Mouse (Mus musculus) forebrain, embryonic 13.5 days (tissue): ENCODE data around the gene Slc38a9. TPM values are rescaled to one million over a fixed set of nuclear protein-coding genes. Genes with fewer than 3 reads are reported as not detected.
A peak's percentile ranks its signal among the peaks of the same experiment; 100 is the strongest.

Source experiments
- ATAC-seq: fragments of 200-750 bp; cut with Nextera tagmentation; 2 replicates; pipeline ENCODE4 v1.8.0; 2017
- H3K27ac ChIP-seq: fragments of 300-500 bp; sonication (generic); 2 replicates; pipeline ENCODE4 v1.5.1; 2015; ENCODE audit warnings: inconsistent platforms, mild to moderate bottlenecking, moderate library complexity
- H3K27me3 ChIP-seq: fragments of 300-500 bp; sonication (generic); 2 replicates; pipeline ENCODE4 v1.6.1; 2015; ENCODE audit warnings: mild to moderate bottlenecking, inconsistent platforms
- H3K36me3 ChIP-seq: fragments of 300-500 bp; sonication (generic); 2 replicates; pipeline ENCODE4 v1.6.1; 2015; ENCODE audit warnings: mild to moderate bottlenecking, inconsistent platforms; ENCODE audit not compliant: poor library complexity, severe bottlenecking
- H3K4me1 ChIP-seq: fragments of 300-500 bp; sonication (generic); 2 replicates; pipeline ENCODE4 v1.6.1; 2015; ENCODE audit warnings: inconsistent platforms
- H3K4me2 ChIP-seq: fragments of 300-500 bp; sonication (generic); 2 replicates; pipeline ENCODE4 v1.6.1; 2015; ENCODE audit warnings: inconsistent platforms, mild to moderate bottlenecking, moderate library complexity
- H3K4me3 ChIP-seq: fragments of 300-500 bp; sonication (generic); 2 replicates; pipeline ENCODE4 v1.5.1; 2015; ENCODE audit warnings: mild to moderate bottlenecking, inconsistent platforms
- H3K9ac ChIP-seq: fragments of 300-500 bp; sonication (generic); 2 replicates; pipeline ENCODE4 v1.6.1; 2015; ENCODE audit warnings: mild to moderate bottlenecking, inconsistent platforms
- H3K9me3 ChIP-seq: fragments of 300-500 bp; sonication (generic); replicated peaks from 2 replicates; pipeline ENCODE4 v1.6.1; 2016; ENCODE audit warnings: inconsistent platforms
- WGBS: fragments of 180-500 bp; shearing (Covaris S2); methylation state at CpG from one replicate; pipeline ENCODE4 v1.1.7; 2015; 5-methylcytosine and 5-hydroxymethylcytosine counted together
- polyA plus RNA-seq: library from polyadenylated mRNA; unstranded; fragments of >200 nt; fragmentation: Nextera tagmentation; extraction: Ambion mirVana; gene quantifications from 2 replicates; pipeline ENCODE4 v1.2.1, GENCODE M21; 2015

The Slc38a9 gene
- polyA plus RNA-seq, 1 experiment from 2014 or later, result 26.6 TPM

DNA sequence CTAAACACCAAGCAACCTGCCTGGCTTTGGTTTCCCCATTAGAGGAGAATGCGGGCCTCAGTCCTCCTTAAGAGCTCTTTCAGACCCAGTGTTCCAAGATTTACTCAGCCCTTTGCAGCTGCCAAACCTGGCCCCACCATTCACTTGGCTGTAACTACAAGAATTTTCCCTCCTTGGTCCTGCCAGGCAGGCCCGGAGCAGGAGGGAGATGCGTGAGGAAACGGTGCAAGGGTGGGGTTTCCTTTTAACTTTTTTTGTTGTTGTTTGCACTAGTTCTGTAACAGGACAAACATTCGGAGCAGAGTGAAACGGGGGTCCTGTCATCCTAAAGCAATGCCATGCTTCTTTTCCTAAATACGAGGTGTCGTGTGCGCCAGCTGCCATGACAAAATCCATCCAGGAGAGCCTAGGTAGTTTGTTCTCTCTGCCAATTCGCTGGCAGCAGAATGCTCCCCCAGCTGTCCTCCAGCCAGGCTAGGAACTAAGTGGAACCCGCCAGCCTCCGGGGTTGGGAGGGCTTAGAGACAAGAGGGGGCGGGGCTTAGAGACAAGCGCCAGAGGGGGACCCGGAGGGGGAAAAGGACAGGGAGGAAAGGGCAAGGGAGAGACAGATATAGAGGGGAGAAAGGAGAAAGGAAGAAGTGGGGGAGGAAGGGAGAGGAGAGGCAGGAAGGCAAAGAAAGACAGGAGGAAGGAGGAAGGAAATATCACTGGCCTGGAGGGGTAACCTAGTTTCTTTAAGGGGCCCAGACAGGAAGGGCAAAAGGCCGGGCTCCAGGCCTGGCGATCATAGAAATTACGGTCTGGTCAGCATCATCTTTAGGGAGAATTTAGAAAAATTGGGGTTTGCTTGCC, 91.1 kb downstream of the Slc38a9 start:
- WGBS, result 28% methylated on average over 18 of the region's 18 CpGs
- H3K27ac ChIP-seq, result peak overlapping the region; percentile 22; the same call in 1 of the 2 replicates
- peak overlapping the region; percentile 30 for H3K4me2 ChIP-seq
- H3K9me3 ChIP-seq, result no peaks in the 10 kb centered on the region
- H3K27me3 ChIP-seq, result no peaks in the 10 kb centered on the region
- peaks cover 10% of the 10 kb centered on the region for H3K4me1 ChIP-seq
- no peak overlapping the region for H3K4me3 ChIP-seq
- peak; percentile 75 for ATAC-seq
- H3K36me3 ChIP-seq, result no peaks in the 10 kb centered on the region
- H3K9ac ChIP-seq, result no peak overlapping the region

- no peak overlapping the region for H3K4me2 ChIP-seq
- ATAC-seq, result no peak
- no peak overlapping the region for H3K4me3 ChIP-seq
- no peak overlapping the region for H3K9ac ChIP-seq
- no peak overlapping the region for H3K27ac ChIP-seq
- no peaks in the 10 kb centered on the region for H3K9me3 ChIP-seq
- WGBS, result 76% methylated on average over 11 of the region's 11 CpGs
- no peaks in the 10 kb centered on the region for H3K27me3 ChIP-seq
- H3K36me3 ChIP-seq, result no peaks in the 10 kb centered on the region
- H3K4me1 ChIP-seq, result peaks cover 10% of the 10 kb centered on the region
Measured at GRCm38 (mm10) chr13:112752309-112752975, 91.9 kb downstream of the Slc38a9 start.

DNA sequence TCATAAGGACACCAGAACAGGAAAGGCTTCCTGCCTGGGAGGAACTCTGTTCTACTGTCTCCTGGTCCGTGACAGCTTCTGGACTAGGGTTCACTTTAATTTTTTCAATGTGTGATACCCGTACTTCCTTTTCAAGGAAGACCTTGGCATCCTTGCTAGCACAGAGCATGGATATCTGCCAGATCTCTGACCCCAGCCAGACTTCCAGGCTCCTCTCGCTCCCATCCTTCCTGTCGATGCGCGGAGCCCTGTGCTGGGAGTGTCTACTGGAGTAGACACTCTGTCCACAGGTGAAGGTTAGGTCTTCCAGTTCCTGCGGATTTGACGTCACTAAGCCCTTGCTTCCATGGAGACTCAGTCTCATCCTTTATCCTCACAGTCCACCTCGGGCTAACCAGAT, 93.0 kb downstream of the Slc38a9 start:
- no peak overlapping the region for H3K9ac ChIP-seq
- no peak overlapping the region for H3K4me3 ChIP-seq
- H3K4me1 ChIP-seq, result peaks cover 10% of the 10 kb centered on the region
- no peaks in the 10 kb centered on the region for H3K27me3 ChIP-seq
- no peaks in the 10 kb centered on the region for H3K9me3 ChIP-seq
- WGBS, result 93% methylated on average over 9 of the region's 9 CpGs
- H3K27ac ChIP-seq, result peak overlapping the region; percentile 6; the same call in 1 of the 2 replicates
- H3K36me3 ChIP-seq, result no peaks in the 10 kb centered on the region
- ATAC-seq, result no peak
- H3K4me2 ChIP-seq, result no peak overlapping the region

GRCm38 (mm10) chr13:112754871-112755270, 94.3 kb downstream of the Slc38a9 start:
- no peak overlapping the region for H3K27ac ChIP-seq
- H3K36me3 ChIP-seq, result no peaks in the 10 kb centered on the region
- WGBS, result 71% methylated on average over 4 of the region's 4 CpGs
- no peak overlapping the region for H3K4me2 ChIP-seq
- H3K4me3 ChIP-seq, result no peak overlapping the region
- no peak for ATAC-seq
- no peaks in the 10 kb centered on the region for H3K27me3 ChIP-seq
- no peaks in the 10 kb centered on the region for H3K9me3 ChIP-seq
- no peak overlapping the region for H3K9ac ChIP-seq
- H3K4me1 ChIP-seq, result peaks cover 10% of the 10 kb centered on the region

DNA sequence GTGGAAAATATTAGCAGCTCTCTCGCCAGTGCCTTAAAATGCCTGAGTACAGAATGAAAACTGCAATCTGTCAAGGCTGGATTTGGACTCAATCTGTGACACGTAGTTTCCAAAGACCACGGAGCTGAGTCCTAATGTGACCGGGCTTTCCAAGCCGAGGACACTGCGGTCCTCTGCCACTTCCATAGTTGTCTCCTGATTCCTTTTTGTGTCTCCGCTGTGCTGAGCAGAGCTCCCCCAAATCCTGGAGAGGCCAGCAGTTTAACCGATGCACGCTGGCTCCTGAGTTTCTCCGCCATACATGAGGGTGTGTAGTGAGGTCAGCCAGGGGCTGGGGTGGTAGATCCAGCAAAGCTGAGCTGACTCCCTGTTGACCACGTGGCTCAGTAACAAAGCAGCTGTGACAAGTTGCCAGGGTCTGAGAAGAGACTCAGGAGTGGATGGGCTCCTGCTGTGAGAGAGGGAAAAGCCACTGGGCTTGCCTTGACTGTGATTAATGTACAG, 95.0 kb downstream of the Slc38a9 start:
- no peak overlapping the region; the same call in 1 of the 2 replicates for H3K27ac ChIP-seq
- H3K4me3 ChIP-seq, result no peak overlapping the region
- ATAC-seq, result no peak
- H3K9ac ChIP-seq, result no peak overlapping the region
- WGBS, result 72% methylated on average over 11 of the region's 11 CpGs
- no peak overlapping the region for H3K4me2 ChIP-seq
- no peaks in the 10 kb centered on the region for H3K27me3 ChIP-seq
- no peaks in the 10 kb centered on the region for H3K36me3 ChIP-seq
- peaks cover 10% of the 10 kb centered on the region for H3K4me1 ChIP-seq
- H3K9me3 ChIP-seq, result no peaks in the 10 kb centered on the region

- no peak overlapping the region for H3K4me3 ChIP-seq
- no peaks in the 10 kb centered on the region for H3K27me3 ChIP-seq
- no peak overlapping the region for H3K9ac ChIP-seq
- H3K36me3 ChIP-seq, result no peaks in the 10 kb centered on the region
- H3K4me2 ChIP-seq, result no peak overlapping the region
- H3K27ac ChIP-seq, result no peak overlapping the region
- H3K4me1 ChIP-seq, result no peaks in the 10 kb centered on the region
- WGBS, result 87% methylated on average over 9 of the region's 9 CpGs
- no peaks in the 10 kb centered on the region for H3K9me3 ChIP-seq
- no peak for ATAC-seq
Measured at GRCm38 (mm10) chr13:112757395-112757794, 96.8 kb downstream of the Slc38a9 start.

- no peak for ATAC-seq
- Histone ChIP-seq H3K4me3 (no peak overlapping the region), H3K4me2 (no peak overlapping the region), H3K27ac (no peak overlapping the region), H3K9me3 (no peaks in the 10 kb centered on the region), H3K36me3 (no peaks in the 10 kb centered on the region), H3K27me3 (no peaks in the 10 kb centered on the region), H3K4me1 (no peaks in the 10 kb centered on the region), H3K9ac (no peak overlapping the region)
- WGBS, result 90% methylated on average over 6 of the region's 6 CpGs
Measured at GRCm38 (mm10) chr13:112758546-112759090, 98.1 kb downstream of the Slc38a9 start.

DNA sequence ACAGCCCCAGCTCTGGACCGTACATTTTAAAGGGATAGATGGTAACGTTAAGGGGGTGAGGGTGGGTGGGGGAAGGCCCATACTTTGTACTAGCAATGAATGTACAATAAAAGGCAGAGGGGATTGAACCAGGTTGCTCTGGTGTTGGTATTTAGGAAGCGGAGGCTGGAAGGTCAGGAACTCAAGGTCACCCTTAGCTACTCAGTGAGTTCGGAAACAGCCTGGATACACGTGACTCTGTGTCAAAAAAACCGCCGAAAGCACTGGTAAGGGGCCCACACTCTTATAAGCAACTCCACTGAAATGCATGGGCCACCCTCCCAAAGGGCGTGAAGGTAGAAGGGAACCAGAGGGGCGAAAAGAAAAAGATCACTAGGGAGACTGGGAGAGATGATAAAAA, 98.8 kb downstream of the Slc38a9 start:
- H3K27me3 ChIP-seq, result no peaks in the 10 kb centered on the region
- H3K9ac ChIP-seq, result no peak overlapping the region
- H3K36me3 ChIP-seq, result no peaks in the 10 kb centered on the region
- H3K9me3 ChIP-seq, result no peaks in the 10 kb centered on the region
- no peak overlapping the region for H3K27ac ChIP-seq
- 77% methylated on average over 9 of the region's 9 CpGs for WGBS
- no peak overlapping the region for H3K4me3 ChIP-seq
- no peaks in the 10 kb centered on the region for H3K4me1 ChIP-seq
- ATAC-seq, result no peak
- H3K4me2 ChIP-seq, result no peak overlapping the region

GRCm38 (mm10) chr13:112759777-112760537, 99.4 kb downstream of the Slc38a9 start:
- H3K27me3 ChIP-seq, result no peaks in the 10 kb centered on the region
- no peak; the same call in 1 of the 2 replicates for ATAC-seq
- no peak overlapping the region for H3K4me3 ChIP-seq
- H3K4me1 ChIP-seq, result no peaks in the 10 kb centered on the region
- H3K9ac ChIP-seq, result no peak overlapping the region
- 76% methylated on average over 15 of the region's 15 CpGs for WGBS
- no peak overlapping the region for H3K4me2 ChIP-seq
- H3K9me3 ChIP-seq, result no peaks in the 10 kb centered on the region
- H3K36me3 ChIP-seq, result no peaks in the 10 kb centered on the region
- no peak overlapping the region for H3K27ac ChIP-seq

DNA sequence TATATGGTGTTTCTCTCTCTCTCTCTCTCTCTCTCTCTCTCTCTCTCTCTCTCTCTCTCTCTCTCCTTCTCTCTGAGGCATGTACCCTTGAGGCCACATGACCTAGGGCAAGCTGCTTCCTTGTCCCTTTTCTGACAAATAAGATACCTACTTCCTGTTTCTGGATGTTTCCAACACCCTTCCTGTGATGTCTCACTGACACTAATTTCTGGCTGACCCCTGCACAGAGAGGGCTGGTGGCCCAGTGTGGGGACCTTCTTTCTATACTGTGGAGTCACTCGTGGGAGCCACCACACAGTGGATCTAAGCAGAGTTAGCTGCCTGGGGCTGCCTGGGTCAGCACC, 100.0 kb downstream of the Slc38a9 start:
- Histone ChIP-seq H3K4me2 (no peak overlapping the region), H3K27ac (no peak overlapping the region), H3K36me3 (no peaks in the 10 kb centered on the region), H3K9me3 (no peaks in the 10 kb centered on the region), H3K4me1 (no peaks in the 10 kb centered on the region), H3K27me3 (no peaks in the 10 kb centered on the region), H3K9ac (no peak overlapping the region), H3K4me3 (no peak overlapping the region)
- WGBS, result 44% methylated on average over 1 of the region's 1 CpGs
- ATAC-seq, result no peak

GRCm38 (mm10) chr13:112761787-112762186, 101.2 kb downstream of the Slc38a9 start:
- WGBS, result 90% methylated on average over 1 of the region's 1 CpGs
- H3K4me1 ChIP-seq, result no peaks in the 10 kb centered on the region
- H3K27ac ChIP-seq, result no peak overlapping the region
- H3K36me3 ChIP-seq, result no peaks in the 10 kb centered on the region
- H3K4me3 ChIP-seq, result no peak overlapping the region
- no peak overlapping the region for H3K9ac ChIP-seq
- peaks cover 9% of the 10 kb centered on the region; the same call in 1 of the 2 replicates for H3K9me3 ChIP-seq
- no peaks in the 10 kb centered on the region for H3K27me3 ChIP-seq
- ATAC-seq, result no peak
- H3K4me2 ChIP-seq, result no peak overlapping the region
